Mouse (Mus musculus) kidney, postnatal 0 days (tissue): ENCODE measurements around the gene Fads6. TPM values are rescaled to one million over a fixed set of nuclear protein-coding genes. Genes with fewer than 3 reads are reported as not detected.

Source experiments
- ATAC-seq: fragments of 200-750 bp; cut with Nextera tagmentation; replicated peaks from 2 replicates; pipeline ENCODE4 v1.8.0; 2017; ENCODE audit warnings: low read depth, moderate number of reproducible peaks, moderate TSS enrichment, moderate library complexity; ENCODE audit not compliant: low FRiP score
- DNase-seq: peaks from one replicate; pipeline ENCODE4 v3.0.0-alpha.2; 2016; ENCODE audit warnings: low spot score
- H3K27ac ChIP-seq: fragments of 300-500 bp; sonication (generic); 2 replicates; pipeline ENCODE4 v1.5.1; 2014; ENCODE audit warnings: mild to moderate bottlenecking
- H3K27me3 ChIP-seq: fragments of 300-500 bp; sonication (generic); 2 replicates; pipeline ENCODE4 v1.6.1; 2014; ENCODE audit warnings: low read length, mixed read lengths; ENCODE audit not compliant: insufficient read depth
- H3K36me3 ChIP-seq: fragments of 300-500 bp; sonication (generic); 2 replicates; pipeline ENCODE4 v1.6.1; 2014; ENCODE audit warnings: low read length, mixed read lengths; ENCODE audit not compliant: insufficient read depth
- H3K4me1 ChIP-seq: fragments of 300-500 bp; sonication (generic); replicated peaks from 2 replicates; pipeline ENCODE4 v1.6.1; 2014; ENCODE audit warnings: antibody characterized with exemption, low read length, mixed read lengths; ENCODE audit not compliant: insufficient read depth
- H3K4me2 ChIP-seq: fragments of 300-500 bp; sonication (generic); 2 replicates; pipeline ENCODE4 v1.6.1; 2014; ENCODE audit warnings: mild to moderate bottlenecking, low read length, moderate library complexity, mixed read lengths
- H3K4me3 ChIP-seq: fragments of 300-500 bp; sonication (generic); replicated peaks from 2 replicates; pipeline ENCODE4 v1.5.1; 2014; ENCODE audit warnings: low read depth, low read length
- H3K9ac ChIP-seq: fragments of 300-500 bp; sonication (generic); 2 replicates; pipeline ENCODE4 v1.6.1; 2014; ENCODE audit warnings: low read depth, low read length
- H3K9me3 ChIP-seq: fragments of 300-500 bp; sonication (generic); replicated peaks from 2 replicates; pipeline ENCODE4 v1.6.1; 2016; ENCODE audit warnings: low read length, inconsistent platforms, mixed read lengths
- CTCF ChIP-seq: IDR thresholded peaks from 2 replicates; pipeline ENCODE4 v1.5.1; 2016; ENCODE audit warnings: antibody characterized with exemption, low read depth, mild to moderate bottlenecking, moderate library complexity
- WGBS: fragments of 180-500 bp; shearing (Covaris S2); extraction: QIAGEN DNeasy Blood & Tissue Kit; methylation state at CpG from one replicate; pipeline ENCODE4 v1.1.7; 2014; 5-methylcytosine and 5-hydroxymethylcytosine counted together
- polyA plus RNA-seq: library from polyadenylated mRNA; unstranded; fragments of >200 nt; fragmentation: Nextera tagmentation; extraction: Ambion mirVana; gene quantifications from 2 replicates; pipeline ENCODE4 v1.2.1, GENCODE M21; 2015

Fads6 gene
- polyA plus RNA-seq, 1 experiment from 2014 or later, result 1.1 TPM

- ATAC-seq, result no peak
Observed at GRCm38 (mm10) chr11:115337350-115337749, 39.9 kb upstream of the Fads6 start.

GRCm38 (mm10) chr11:115336115-115336514, 38.7 kb upstream of the Fads6 start:
- no peak for ATAC-seq
- no peak overlapping the region for H3K4me2 ChIP-seq
- no peaks in the 10 kb centered on the region for H3K36me3 ChIP-seq
- WGBS, result 15% methylated on average over 6 of the region's 6 CpGs
- no peak overlapping the region for H3K9ac ChIP-seq
- no peak overlapping the region for H3K27ac ChIP-seq
- no peak overlapping the region for H3K4me3 ChIP-seq
- H3K27me3 ChIP-seq, result peaks cover 22% of the 10 kb centered on the region
- no peaks in the 10 kb centered on the region for H3K9me3 ChIP-seq
- TF ChIP-seq CTCF, result no peak
- H3K4me1 ChIP-seq, result no peaks in the 10 kb centered on the region
- peak; percentile 51 for DNase-seq

More at GRCm38 (mm10) chr11:115337350-115337749, 39.9 kb upstream of the Fads6 start:
- no peaks in the 10 kb centered on the region for H3K4me1 ChIP-seq
- no peak for TF ChIP-seq CTCF
- H3K4me3 ChIP-seq, result no peak overlapping the region
- DNase-seq, result no peak
- H3K27me3 ChIP-seq, result peaks cover 19% of the 10 kb centered on the region
- H3K9me3 ChIP-seq, result no peaks in the 10 kb centered on the region
- 64% methylated on average over 3 of the region's 3 CpGs for WGBS
- no peak overlapping the region for H3K9ac ChIP-seq
- no peak overlapping the region for H3K27ac ChIP-seq
- H3K4me2 ChIP-seq, result no peak overlapping the region
- H3K36me3 ChIP-seq, result no peaks in the 10 kb centered on the region

GRCm38 (mm10) chr11:115335223-115335622, 37.8 kb upstream of the Fads6 start:
- ATAC-seq, result no peak
- Histone ChIP-seq H3K4me2 (no peak overlapping the region), H3K27ac (no peak overlapping the region), H3K9ac (no peak overlapping the region), H3K27me3 (peaks cover 22% of the 10 kb centered on the region), H3K36me3 (no peaks in the 10 kb centered on the region), H3K4me3 (no peak overlapping the region), H3K4me1 (no peaks in the 10 kb centered on the region), H3K9me3 (no peaks in the 10 kb centered on the region)
- 59% methylated on average over 12 of the region's 12 CpGs for WGBS
- no peak for DNase-seq
- no peak for TF ChIP-seq CTCF

- DNase-seq (no peak), ATAC-seq (no peak)
- no peak within 1 kb of the TSS for H3K4me2 ChIP-seq
- H3K9me3 ChIP-seq, result no peaks in the 10 kb centered on the region
- no peak within 1 kb of the TSS for H3K4me3 ChIP-seq
- H3K36me3 ChIP-seq, result no peaks in the 10 kb centered on the region
- H3K27me3 ChIP-seq, result peaks cover 22% of the 10 kb centered on the region
- no peaks in the 10 kb centered on the region for H3K4me1 ChIP-seq
- TF ChIP-seq CTCF, result no peak
- H3K27ac ChIP-seq, result no peak within 1 kb of the TSS
- 5% methylated on average over 29 of the region's 29 CpGs for WGBS
- no peak within 1 kb of the TSS for H3K9ac ChIP-seq
Observed at GRCm38 (mm10) chr11:115334531-115334930, 37.1 kb upstream of the Fads6 start, which contains the start of gene Otop3. Gene Otop3, plus strand, starts transcription at chr11:115334731.

- Histone ChIP-seq H3K4me1 (no peaks in the 10 kb centered on the region), H3K9me3 (no peaks in the 10 kb centered on the region), H3K36me3 (no peaks in the 10 kb centered on the region), H3K27ac (no peak overlapping the region), H3K9ac (no peak overlapping the region), H3K27me3 (peaks cover 11% of the 10 kb centered on the region; the same call in 1 of the 2 replicates), H3K4me3 (no peak overlapping the region), H3K4me2 (no peak overlapping the region)
- DNase-seq (no peak), ATAC-seq (no peak)
- WGBS, result 73% methylated on average over 15 of the region's 15 CpGs
- peak; percentile 15; the same call in 1 of the 2 replicates for TF ChIP-seq CTCF
Observed at GRCm38 (mm10) chr11:115329339-115329738, 31.9 kb upstream of the Fads6 start.

- Histone ChIP-seq H3K9me3 (no peaks in the 10 kb centered on the region), H3K27ac (no peak overlapping the region), H3K36me3 (no peaks in the 10 kb centered on the region), H3K27me3 (peaks cover 29% of the 10 kb centered on the region), H3K4me2 (no peak overlapping the region), H3K4me1 (no peaks in the 10 kb centered on the region), H3K9ac (no peak overlapping the region), H3K4me3 (no peak overlapping the region)
- 0 out of 2 replicates have a peak, but pooled peaks have one; percentile 19 for ATAC-seq
- no peak for TF ChIP-seq CTCF
- no peak for DNase-seq
- 47% methylated on average over 7 of the region's 7 CpGs for WGBS
Observed at GRCm38 (mm10) chr11:115326730-115327129, 29.3 kb upstream of the Fads6 start.

- Histone ChIP-seq H3K9me3 (no peaks in the 10 kb centered on the region), H3K4me2 (no peak overlapping the region), H3K4me3 (no peak overlapping the region), H3K27ac (no peak overlapping the region), H3K4me1 (no peaks in the 10 kb centered on the region; the same call in 1 of the 2 replicates), H3K9ac (no peak overlapping the region), H3K27me3 (peaks cover 62% of the 10 kb centered on the region), H3K36me3 (no peaks in the 10 kb centered on the region)
- ATAC-seq (no peak), DNase-seq (no peak)
- no peak for TF ChIP-seq CTCF
- WGBS, result 16% methylated on average over 32 of the region's 32 CpGs
Observed at GRCm38 (mm10) chr11:115323354-115323753, 25.9 kb upstream of the Fads6 start.
